1 mouse cellular context compared by ENCODE assay signal in the genomic region with DNA sequence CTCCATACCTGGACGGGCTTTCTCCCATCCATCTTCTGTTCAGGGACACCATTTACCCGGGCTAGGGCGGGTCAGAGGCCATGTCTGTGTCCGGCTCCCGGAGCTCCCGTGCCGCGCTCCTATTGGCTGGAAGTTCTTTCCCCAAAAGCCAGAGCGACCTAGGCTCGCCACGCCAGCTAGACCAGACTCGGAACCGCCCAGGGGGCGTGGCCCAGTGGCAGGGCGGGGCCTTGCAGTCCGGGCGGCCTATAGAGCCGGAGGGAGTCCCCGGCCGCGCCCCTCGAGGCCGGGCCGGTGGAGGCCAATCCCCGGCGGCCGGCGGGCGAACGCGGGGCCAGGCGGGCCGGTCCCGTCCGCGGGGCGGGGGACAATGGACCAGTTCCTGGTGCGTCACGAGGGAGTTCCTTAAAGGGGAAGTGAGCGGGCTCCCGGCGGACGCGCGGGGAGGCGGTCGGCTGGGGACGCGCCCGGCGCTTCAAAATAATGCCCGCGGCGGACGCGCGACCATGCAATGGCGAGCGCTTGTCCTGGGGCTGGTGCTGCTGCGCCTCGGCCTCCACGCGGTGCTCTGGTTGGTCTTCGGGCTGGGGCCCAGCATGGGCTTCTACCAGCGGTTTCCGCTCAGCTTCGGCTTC.
TF ChIP-seq lines count a peak whose summit lies in the region.

A gene (plus strand): TSS at position 408 of the 635 bp plus-strand sequence.

TF ChIP-seq in CH12.LX, 34 proteins besides CTCF, POLR2A, EP300 and RAD21 (continued from another document):
- TF ChIP-seq POLR2AphosphoS2 (IDR thresholded peaks at IDR 0.05; ENCODE audit: low read depth, low read length) (peak; percentile 61; the same call in 1 of the 2 replicates), ZMIZ1 (IDR thresholded peaks at IDR 0.05; ENCODE audit: low read depth, low read length) (peak; percentile 95), HCFC1 (IDR thresholded peaks at IDR 0.05; ENCODE audit: low read depth, low read length) (peak; percentile 62; the same call in 1 of the 2 replicates), ELF1 (IDR thresholded peaks at IDR 0.05; ENCODE audit: low read depth, low read length) (peak; percentile 92), USF1 (IDR thresholded peaks at IDR 0.05; ENCODE audit: low read depth, low read length) (peak; percentile 20), SIN3A (IDR thresholded peaks at IDR 0.05; ENCODE audit: low read length) (peak; percentile 94), BHLHE40 (IDR thresholded peaks at IDR 0.05; ENCODE audit: low read depth, low read length) (0 out of 2 replicates have a peak, but pooled peaks have one; percentile 11), JUND (conservative IDR thresholded peaks at IDR 0.05; ENCODE audit: low read depth, low read length) (no peak), E2F4 (IDR thresholded peaks at IDR 0.05; ENCODE audit: insufficient replicate concordance, low read depth, low read length) (no peak), IRF4 (IDR thresholded peaks at IDR 0.05; ENCODE audit: low read depth, low read length) (peak; percentile 78), MYC (IDR thresholded peaks at IDR 0.05; ENCODE audit: low read depth, low read length) (no peak), USF2 (conservative IDR thresholded peaks at IDR 0.05; ENCODE audit: low read depth, low read length) (no peak)
TF ChIP-seq in CH12.LX: peak in this region for 13.
